Mouse (Mus musculus): ENCODE measurements around the gene Oas2. TPM values are rescaled to one million over a fixed set of nuclear protein-coding genes. Genes with fewer than 3 reads are reported as not detected.
A peak's percentile ranks its signal among the peaks of the same experiment; 100 is the strongest.

Oas2 gene
- polyA plus RNA-seq, 1 experiment from 2014 or later = 0.27 TPM

DNA sequence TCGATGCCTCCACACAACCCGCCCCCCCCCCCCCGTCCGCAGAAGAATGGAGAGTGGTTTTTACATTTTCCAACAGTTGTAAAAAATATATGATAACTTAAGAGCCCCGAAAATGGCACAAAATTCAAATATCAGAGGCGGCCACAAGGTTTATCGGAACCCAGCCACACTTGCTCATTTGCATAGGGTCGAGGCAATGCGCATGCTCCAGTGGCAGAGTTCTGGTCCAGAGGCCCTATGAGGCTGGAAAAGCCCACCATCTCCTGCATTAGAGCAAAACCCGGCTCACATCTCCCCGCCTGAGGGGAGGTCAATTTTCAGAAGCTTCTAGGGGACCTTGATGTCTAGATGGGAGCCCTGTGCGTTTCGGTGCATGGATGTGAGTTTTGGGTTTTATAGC, 42.7 kb downstream of the Oas2 start:
- no peak for ATAC-seq (ENCODE audit: low FRiP score, low read depth)
- Histone ChIP-seq H3K9ac (0 out of 2 replicates have a peak overlapping the region, but pooled peaks have one; percentile 6), H3K4me2 (peak overlapping the region; percentile 94), H3K36me3 (no peaks in the 10 kb centered on the region), H3K27ac (replicated peaks) (no peak overlapping the region), H3K4me1 (replicated peaks) (peaks cover 70% of the 10 kb centered on the region), H3K27me3 (no peaks in the 10 kb centered on the region), H3K9me3 (no peaks in the 10 kb centered on the region), H3K4me3 (peak overlapping the region; percentile 21)
- 33% methylated on average over 13 of the region's 13 CpGs for whole genome bisulfite sequencing

DNA sequence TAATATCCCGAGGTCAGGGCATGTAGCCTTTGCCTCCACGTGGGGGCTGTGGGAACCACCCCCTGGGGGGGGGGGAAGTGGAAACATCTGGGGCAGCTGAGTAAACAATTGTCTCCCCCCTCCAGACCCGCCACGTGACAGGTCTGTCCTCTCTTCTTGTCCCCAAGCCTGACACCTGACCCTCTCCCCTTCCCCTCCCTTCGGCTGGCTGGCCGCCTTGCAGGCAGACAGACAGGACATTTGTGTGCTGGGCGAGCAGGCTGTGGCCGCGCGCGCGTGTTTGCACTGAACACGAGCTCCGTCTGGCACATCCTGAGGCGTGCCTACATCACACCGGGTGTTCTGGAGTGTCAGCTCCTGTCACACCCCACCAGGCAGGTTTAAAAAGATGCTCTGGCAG, 43.1 kb downstream of the Oas2 start:
- H3K4me1 ChIP-seq (replicated peaks) = peaks cover 68% of the 10 kb centered on the region
- WGBS = 4% methylated on average over 16 of the region's 16 CpGs

DNA sequence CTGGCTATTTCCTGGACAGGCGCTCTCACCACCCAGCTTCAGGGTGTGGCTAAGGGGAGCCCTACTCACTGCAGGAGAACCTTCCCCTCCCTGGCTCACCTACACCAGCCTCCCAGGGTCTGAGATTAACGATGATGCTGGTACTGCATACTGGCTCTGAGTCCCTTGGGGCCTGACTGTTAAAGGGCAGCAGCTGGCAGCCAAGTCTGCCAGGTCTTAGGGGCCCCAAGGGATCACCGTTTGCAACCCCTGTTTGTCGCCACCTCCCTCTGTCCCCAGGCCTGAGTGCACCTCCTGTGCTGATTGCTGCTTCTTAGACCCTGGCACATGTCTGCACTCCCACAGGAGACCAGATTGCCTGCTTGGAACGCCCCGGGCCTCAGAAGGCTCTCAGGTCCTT, 45.2 kb downstream of the Oas2 start:
- Histone ChIP-seq H3K9me3 (no peaks in the 10 kb centered on the region), H3K36me3 (no peaks in the 10 kb centered on the region), H3K9ac (no peak overlapping the region), H3K27me3 (no peaks in the 10 kb centered on the region), H3K27ac (replicated peaks) (no peak overlapping the region), H3K4me3 (no peak overlapping the region), H3K4me1 (replicated peaks) (peaks cover 74% of the 10 kb centered on the region), H3K4me2 (no peak overlapping the region)
- 45% methylated on average over 6 of the region's 6 CpGs for WGBS
- no peak for ATAC-seq (ENCODE audit: low FRiP score, low read depth)

More for the DNA sequence above, 43.1 kb downstream of the Oas2 start:
- no peaks in the 10 kb centered on the region for H3K27me3 ChIP-seq
- no peaks in the 10 kb centered on the region for H3K36me3 ChIP-seq
- H3K27ac ChIP-seq (replicated peaks) = no peak overlapping the region
- peak overlapping the region; percentile 94 for H3K4me2 ChIP-seq
- H3K4me3 ChIP-seq = peak overlapping the region; percentile 21
- H3K9me3 ChIP-seq = no peaks in the 10 kb centered on the region
- H3K9ac ChIP-seq = peak overlapping the region; percentile 6; the same call in 1 of the 2 replicates
- ATAC-seq (ENCODE audit: low FRiP score, low read depth) = no peak

DNA sequence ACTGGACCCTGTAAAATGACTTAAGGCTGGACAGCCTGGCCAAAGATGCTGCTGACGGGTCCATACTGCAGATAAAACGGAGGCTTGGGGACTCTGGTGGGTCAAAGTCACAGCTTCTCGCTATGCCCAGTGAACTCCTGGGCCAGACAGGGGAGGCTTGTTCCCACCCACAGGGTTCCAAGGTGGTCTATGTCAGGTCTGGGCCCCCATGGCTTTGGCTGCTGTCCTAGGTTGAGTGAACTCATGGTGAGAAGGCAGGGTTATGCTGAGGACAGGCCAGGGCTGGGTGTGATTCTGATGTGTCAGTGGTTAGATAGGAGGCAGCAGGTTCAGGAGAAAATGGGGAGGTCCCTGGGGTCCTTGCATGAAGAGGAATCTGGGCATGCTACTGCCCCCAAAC, 46.0 kb downstream of the Oas2 start:
- H3K4me1 ChIP-seq (replicated peaks) = peaks cover 74% of the 10 kb centered on the region
- H3K27ac ChIP-seq (replicated peaks) = no peak overlapping the region
- no peaks in the 10 kb centered on the region for H3K9me3 ChIP-seq
- no peaks in the 10 kb centered on the region for H3K27me3 ChIP-seq
- H3K9ac ChIP-seq = no peak overlapping the region
- WGBS = 85% methylated on average over 3 of the region's 3 CpGs
- no peaks in the 10 kb centered on the region for H3K36me3 ChIP-seq
- no peak overlapping the region for H3K4me2 ChIP-seq
- H3K4me3 ChIP-seq = no peak overlapping the region
- no peak for ATAC-seq (ENCODE audit: low FRiP score, low read depth)

DNA sequence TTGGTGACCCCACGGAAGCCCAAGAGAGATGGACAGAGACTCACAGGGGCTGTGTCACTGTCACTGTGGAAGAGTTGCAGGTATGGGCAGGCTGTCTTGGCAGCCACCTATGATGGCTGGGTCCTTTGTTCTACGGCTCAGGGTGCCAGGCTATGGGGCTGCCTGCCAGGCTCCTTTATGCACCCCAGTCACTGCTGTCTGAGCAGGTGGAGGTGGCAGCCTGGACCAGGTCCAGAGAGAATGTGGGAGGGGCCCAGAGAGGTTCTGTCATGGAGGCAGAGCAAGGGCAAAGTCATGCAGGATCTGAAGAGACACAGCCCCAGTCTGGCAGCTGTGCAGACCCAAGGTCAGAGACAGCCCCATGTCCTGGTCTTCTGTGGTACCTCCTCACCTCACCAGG, 46.7 kb downstream of the Oas2 start:
- no peak overlapping the region for H3K27ac ChIP-seq (replicated peaks)
- H3K27me3 ChIP-seq = no peaks in the 10 kb centered on the region
- no peak overlapping the region for H3K4me2 ChIP-seq
- no peaks in the 10 kb centered on the region for H3K36me3 ChIP-seq
- H3K4me1 ChIP-seq (replicated peaks) = peaks cover 74% of the 10 kb centered on the region
- no peak for ATAC-seq (ENCODE audit: low FRiP score, low read depth)
- no peaks in the 10 kb centered on the region for H3K9me3 ChIP-seq
- no peak overlapping the region for H3K4me3 ChIP-seq
- no peak overlapping the region for H3K9ac ChIP-seq
- WGBS = 78% methylated on average over 2 of the region's 2 CpGs

DNA sequence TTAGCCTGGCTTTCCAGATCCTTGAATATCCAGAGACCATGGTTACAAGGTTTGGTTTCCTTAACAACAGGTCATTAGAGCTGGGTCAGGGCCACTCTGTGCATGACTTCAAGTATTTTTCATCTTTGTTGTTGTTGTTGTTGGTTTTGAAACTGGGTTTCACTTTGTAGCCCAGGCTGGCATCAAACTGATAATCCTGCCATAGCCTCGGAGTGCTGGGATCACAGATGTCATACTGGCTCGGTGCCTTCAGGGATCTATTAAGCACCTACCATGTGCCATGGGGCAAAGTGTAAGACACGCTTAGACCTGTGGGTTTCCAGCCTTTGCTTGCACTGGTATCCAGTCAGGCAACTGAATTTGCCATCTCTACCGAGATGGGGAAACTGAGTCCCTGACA, 47.2 kb downstream of the Oas2 start:
- 79% methylated on average over 4 of the region's 4 CpGs for WGBS
- Histone ChIP-seq H3K27ac (replicated peaks) (no peak overlapping the region), H3K27me3 (no peaks in the 10 kb centered on the region), H3K36me3 (no peaks in the 10 kb centered on the region), H3K9ac (no peak overlapping the region), H3K4me3 (no peak overlapping the region), H3K9me3 (no peaks in the 10 kb centered on the region), H3K4me1 (replicated peaks) (peaks cover 74% of the 10 kb centered on the region), H3K4me2 (no peak overlapping the region)
- no peak for ATAC-seq (ENCODE audit: low FRiP score, low read depth)

DNA sequence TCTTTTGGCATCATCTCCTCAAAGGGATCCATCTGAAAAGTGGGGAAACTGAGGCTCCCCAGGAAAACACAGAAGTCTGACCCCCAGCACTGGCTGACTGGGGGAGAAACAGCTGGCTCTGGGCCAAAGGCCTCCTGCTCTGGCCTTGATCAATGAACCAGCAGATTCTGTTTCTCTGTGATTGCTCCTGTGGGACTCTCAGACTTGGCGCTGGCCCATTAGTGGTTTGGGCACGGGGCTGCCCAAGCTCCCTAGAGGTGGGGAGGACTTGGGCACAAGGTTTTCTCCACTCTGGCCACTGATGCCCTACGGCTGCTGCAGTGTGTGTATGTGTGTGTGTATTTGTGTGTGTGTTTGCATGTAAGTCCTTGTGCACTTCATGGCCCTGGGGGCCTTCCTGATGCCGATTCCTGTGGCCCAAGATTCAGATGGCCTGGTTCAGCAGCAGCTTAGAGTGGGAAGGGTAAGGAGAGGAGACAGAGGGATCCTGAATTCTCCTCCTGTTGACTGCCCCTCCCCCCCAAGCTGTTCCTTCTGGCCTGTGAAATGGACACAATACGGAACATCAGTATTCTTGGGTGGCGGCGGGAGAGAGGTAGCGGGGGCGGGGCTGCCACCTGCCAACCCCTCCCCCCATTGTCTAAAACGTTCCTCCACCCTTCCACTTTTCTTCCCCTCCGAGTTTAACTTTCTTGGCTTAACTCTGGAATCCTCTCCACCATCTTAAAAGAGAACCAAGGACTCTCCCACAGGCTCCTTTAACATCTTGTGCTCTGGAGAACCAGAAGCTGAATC, 48.5 kb downstream of the Oas2 start:
- 54% methylated on average over 11 of the region's 11 CpGs for WGBS
- Histone ChIP-seq H3K9me3 (no peaks in the 10 kb centered on the region), H3K4me3 (no peak overlapping the region), H3K27me3 (peaks cover under 1% of the 10 kb centered on the region; the same call in 1 of the 2 replicates), H3K4me2 (no peak overlapping the region), H3K9ac (no peak overlapping the region), H3K27ac (replicated peaks) (no peak overlapping the region), H3K4me1 (replicated peaks) (peaks cover 66% of the 10 kb centered on the region), H3K36me3 (no peaks in the 10 kb centered on the region)
- no peak for ATAC-seq (ENCODE audit: low FRiP score, low read depth)

DNA sequence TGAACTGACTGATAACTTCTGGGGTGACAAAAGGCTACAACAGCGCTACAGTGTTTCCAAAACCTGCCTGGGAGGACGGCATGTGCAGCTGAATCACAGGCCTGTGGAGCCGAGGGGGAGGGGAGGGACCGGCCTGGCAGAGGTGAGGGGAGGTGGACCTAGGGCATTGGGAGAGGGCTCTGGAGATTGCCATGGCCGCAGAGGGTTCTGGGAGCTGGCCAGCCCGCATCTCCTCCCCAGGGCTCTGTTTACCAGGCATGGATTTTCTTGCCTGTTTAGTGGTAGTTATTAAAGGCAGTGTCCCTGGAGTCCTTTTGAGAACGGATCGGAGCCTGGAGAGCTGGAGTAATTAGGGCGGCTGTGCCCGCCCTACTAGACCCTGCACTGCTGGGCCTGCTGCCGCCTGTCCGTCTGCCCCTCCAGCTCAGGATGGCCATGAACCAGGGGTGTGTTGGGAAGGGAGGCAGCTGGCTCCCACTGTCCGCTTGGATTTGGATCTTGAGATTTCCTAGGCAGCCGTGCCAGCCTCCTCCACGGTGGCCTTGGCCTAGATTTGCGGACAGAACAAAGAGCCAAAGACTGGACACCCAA, 50.8 kb downstream of the Oas2 start:
- Histone ChIP-seq H3K27me3 (peaks cover 24% of the 10 kb centered on the region), H3K4me1 (replicated peaks) (peaks cover 59% of the 10 kb centered on the region), H3K27ac (replicated peaks) (peak overlapping the region; percentile 48), H3K9me3 (no peaks in the 10 kb centered on the region), H3K4me2 (no peak overlapping the region), H3K4me3 (no peak overlapping the region), H3K36me3 (peaks cover 9% of the 10 kb centered on the region), H3K9ac (no peak overlapping the region)
- 26% methylated on average over 16 of the region's 16 CpGs for WGBS
- 0 out of 2 replicates have a peak, but pooled peaks have one; percentile 4 for ATAC-seq (ENCODE audit: low FRiP score, low read depth)

DNA sequence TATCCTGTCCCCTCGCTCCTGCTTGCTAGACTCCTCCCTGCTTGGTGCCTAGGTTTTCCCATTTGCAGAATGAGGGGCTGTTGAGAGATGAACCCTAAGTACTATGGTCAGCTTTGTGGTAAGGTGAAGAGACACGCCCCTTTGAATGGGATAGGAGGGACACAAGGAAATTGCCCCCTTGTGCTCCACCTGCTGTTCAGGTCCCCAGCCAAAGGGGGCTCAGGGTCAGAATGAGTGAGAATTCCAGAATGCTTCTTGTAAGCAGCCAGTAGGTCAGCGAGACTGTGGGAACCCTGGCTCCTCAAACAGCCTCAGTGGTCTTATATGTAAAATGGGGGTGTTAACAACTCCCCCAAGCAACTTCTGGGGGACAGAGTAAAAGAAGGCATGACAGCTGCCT, 51.5 kb downstream of the Oas2 start:
- WGBS = 69% methylated on average over 3 of the region's 3 CpGs
- no peak overlapping the region for H3K4me2 ChIP-seq
- H3K4me1 ChIP-seq (replicated peaks) = peaks cover 59% of the 10 kb centered on the region
- peak overlapping the region; percentile 48; the same call in 1 of the 2 replicates for H3K27ac ChIP-seq (replicated peaks)
- H3K27me3 ChIP-seq = peaks cover 24% of the 10 kb centered on the region
- no peaks in the 10 kb centered on the region for H3K9me3 ChIP-seq
- peaks cover 13% of the 10 kb centered on the region for H3K36me3 ChIP-seq
- no peak overlapping the region for H3K9ac ChIP-seq
- ATAC-seq (ENCODE audit: low FRiP score, low read depth) = no peak
- H3K4me3 ChIP-seq = no peak overlapping the region

DNA sequence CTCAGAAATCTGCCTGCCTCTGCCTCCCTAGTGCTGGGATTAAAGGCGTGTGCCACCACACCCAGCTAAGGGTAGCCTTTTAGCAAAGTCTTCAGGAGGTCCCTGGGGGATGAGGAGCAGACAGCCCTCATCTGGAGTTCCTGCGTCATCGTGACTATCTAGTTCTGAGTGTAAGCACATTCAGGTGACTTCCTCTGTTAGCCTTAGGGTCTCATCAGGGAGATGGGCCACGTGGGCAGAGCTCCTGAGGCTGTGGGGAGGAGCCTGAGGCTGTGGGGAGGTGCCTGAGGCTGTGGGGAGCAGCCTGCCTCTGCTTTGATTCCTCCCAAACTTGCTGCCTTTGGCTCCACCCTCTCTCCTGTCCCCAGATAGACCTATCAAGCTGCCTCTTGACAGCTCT, 52.8 kb downstream of the Oas2 start:
- Histone ChIP-seq H3K36me3 (peaks cover 22% of the 10 kb centered on the region), H3K4me1 (replicated peaks) (peaks cover 59% of the 10 kb centered on the region), H3K9ac (no peak overlapping the region), H3K27ac (replicated peaks) (no peak overlapping the region), H3K27me3 (peaks cover 24% of the 10 kb centered on the region), H3K9me3 (no peaks in the 10 kb centered on the region), H3K4me2 (no peak overlapping the region), H3K4me3 (no peak overlapping the region)
- no peak for ATAC-seq (ENCODE audit: low FRiP score, low read depth)
- 51% methylated on average over 4 of the region's 4 CpGs for WGBS

DNA sequence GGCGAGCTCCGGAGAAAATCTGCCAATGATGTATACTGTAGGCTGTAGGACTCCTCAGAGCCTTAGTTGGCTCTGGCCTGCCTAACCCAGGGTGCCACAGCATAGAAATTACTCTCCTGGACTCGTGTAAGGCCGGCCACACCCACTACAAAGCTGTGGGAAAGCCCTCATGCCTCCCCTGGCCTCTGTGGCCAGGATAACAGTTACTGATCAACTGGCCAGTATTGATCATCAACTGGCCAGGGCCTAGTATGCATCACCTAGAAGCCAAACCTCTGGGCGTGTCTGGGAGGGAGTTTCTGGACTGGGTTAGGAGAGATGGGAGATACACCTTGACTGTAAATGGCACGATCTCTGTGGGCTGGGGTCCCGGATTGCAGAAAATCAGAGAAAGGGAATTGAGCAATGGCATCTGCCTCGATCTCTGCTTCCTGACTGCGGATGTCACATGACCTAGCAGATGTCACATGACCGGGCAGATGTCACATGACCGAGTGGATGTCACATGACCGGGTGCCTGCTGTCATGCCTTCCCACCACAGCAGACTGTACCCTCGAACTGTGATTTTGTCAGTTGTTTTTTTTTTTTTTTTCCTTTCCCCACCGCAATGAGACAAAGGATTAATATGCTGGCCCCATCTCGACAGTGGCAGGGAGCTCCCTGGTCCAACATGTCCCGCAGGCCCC, 53.5 kb downstream of the Oas2 start:
- 68% methylated on average over 16 of the region's 16 CpGs for WGBS
- peaks cover 24% of the 10 kb centered on the region for H3K36me3 ChIP-seq
- no peaks in the 10 kb centered on the region for H3K9me3 ChIP-seq
- peaks cover 53% of the 10 kb centered on the region for H3K4me1 ChIP-seq (replicated peaks)
- H3K27me3 ChIP-seq = peaks cover 24% of the 10 kb centered on the region
- ATAC-seq (ENCODE audit: low FRiP score, low read depth) = no peak
- no peak overlapping the region for H3K4me3 ChIP-seq
- H3K27ac ChIP-seq (replicated peaks) = no peak overlapping the region
- H3K4me2 ChIP-seq = no peak overlapping the region
- no peak overlapping the region for H3K9ac ChIP-seq

DNA sequence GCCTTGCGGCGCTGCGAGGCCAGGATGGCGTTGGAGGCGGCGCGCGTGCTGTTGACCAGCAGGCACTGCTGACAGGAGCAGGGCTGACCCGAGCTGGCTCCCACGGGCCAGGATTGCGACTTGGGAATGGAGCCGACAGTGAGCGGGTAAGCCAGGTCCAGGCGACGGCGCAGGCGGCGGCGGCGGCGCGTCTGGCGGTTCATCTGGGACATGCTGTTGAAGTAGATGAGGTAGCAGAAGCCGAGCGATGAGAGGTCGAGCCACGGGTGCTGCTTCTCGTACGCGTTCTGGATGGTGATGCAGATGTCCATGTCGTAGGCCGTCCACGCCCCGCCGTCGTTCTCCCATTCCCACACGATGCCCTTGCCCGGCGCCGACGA, 55.0 kb downstream of the Oas2 start:
- H3K4me3 ChIP-seq = no peak overlapping the region
- no peak overlapping the region for H3K9ac ChIP-seq
- no peak overlapping the region for H3K27ac ChIP-seq (replicated peaks)
- H3K9me3 ChIP-seq = no peaks in the 10 kb centered on the region
- H3K27me3 ChIP-seq = peaks cover 24% of the 10 kb centered on the region
- H3K36me3 ChIP-seq = peaks cover 24% of the 10 kb centered on the region
- WGBS = 9% methylated on average over 41 of the region's 41 CpGs
- no peak overlapping the region for H3K4me2 ChIP-seq
- peaks cover 40% of the 10 kb centered on the region for H3K4me1 ChIP-seq (replicated peaks)
- no peak for ATAC-seq (ENCODE audit: low FRiP score, low read depth)

Data from hindbrain, embryonic 15.5 days (tissue).